Mouse (Mus musculus): ENCODE results near the gene Creb5.

The Creb5 gene

GRCm38 (mm10) chr6:53596402-53596801, 309.3 kb downstream of the Creb5 start:
- no peak for DNase-seq

- no peak for DNase-seq
Observed at GRCm38 (mm10) chr6:53603041-53603440, 316.0 kb downstream of the Creb5 start.

- peak; percentile 38 for DNase-seq
Observed at GRCm38 (mm10) chr6:53603695-53604094, 316.6 kb downstream of the Creb5 start.

DNA sequence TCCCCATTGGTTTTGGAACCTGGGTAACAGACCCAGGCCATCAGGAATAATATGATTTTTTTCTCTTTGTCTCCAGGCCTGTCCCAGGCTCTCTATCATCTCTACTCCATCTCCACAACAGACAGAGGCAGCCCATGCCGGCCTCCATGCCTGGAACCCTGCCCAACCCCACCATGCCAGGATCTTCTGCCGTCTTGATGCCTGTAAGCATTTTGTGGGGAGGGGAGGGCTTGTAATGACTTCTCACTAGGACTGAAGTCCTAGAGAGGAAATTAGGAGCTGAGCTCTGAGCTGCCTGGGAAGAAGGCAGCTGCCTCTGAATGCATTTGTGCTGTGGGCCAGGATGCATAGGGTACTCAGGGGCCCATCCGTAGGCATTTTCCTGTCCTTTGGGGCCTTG, 317.3 kb downstream of the Creb5 start:
- no peak for DNase-seq

DNA sequence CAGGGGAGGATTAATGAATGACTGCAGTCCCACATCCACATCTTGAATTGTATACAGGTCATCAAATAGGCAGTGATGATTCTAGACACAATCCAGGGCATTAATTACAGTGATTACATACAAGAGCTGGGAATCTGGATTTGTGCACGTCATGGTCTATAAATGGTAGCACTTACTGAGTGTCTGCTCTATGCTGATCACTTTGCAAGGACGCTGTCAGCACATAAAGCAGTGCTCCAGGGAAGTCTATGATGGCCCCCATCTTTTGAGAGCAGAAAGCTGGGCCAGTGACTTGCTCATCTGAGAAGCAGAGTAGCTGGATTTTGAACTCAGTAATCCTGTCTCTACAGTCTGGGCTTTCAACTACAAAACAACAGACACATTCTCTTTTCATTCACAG, 318.1 kb downstream of the Creb5 start:
- no peak for DNase-seq

- no peak for DNase-seq
Observed at GRCm38 (mm10) chr6:53611451-53611945, 324.4 kb downstream of the Creb5 start.

GRCm38 (mm10) chr6:53612681-53613080, 325.6 kb downstream of the Creb5 start:
- no peak for DNase-seq

- peak; percentile 9 for DNase-seq
Observed at GRCm38 (mm10) chr6:53615440-53616211, 328.6 kb downstream of the Creb5 start.

GRCm38 (mm10) chr6:53618164-53618563, 331.1 kb downstream of the Creb5 start:
- no peak for DNase-seq

GRCm38 (mm10) chr6:53619676-53620075, 332.6 kb downstream of the Creb5 start:
- DNase-seq: no peak

DNA sequence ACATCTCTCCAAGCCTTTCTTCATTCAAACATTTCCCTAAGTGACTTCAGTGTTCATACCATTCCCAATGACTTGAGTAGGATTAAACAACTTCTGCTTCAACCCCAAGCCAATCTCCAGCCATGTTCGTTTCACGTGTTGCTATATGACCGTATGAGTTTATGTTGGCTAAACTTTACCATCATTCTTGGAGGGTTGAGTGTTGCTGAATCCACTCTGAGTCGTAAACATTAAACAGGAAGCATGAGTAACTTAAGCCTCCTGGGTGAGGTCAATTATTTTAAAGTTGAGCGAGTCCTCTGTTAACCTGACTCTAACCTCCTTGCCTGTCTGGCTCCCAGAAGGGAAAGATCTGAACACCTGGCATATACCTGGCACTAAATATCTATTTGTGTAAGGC, 334.2 kb downstream of the Creb5 start:
- no peak for DNase-seq

DNA sequence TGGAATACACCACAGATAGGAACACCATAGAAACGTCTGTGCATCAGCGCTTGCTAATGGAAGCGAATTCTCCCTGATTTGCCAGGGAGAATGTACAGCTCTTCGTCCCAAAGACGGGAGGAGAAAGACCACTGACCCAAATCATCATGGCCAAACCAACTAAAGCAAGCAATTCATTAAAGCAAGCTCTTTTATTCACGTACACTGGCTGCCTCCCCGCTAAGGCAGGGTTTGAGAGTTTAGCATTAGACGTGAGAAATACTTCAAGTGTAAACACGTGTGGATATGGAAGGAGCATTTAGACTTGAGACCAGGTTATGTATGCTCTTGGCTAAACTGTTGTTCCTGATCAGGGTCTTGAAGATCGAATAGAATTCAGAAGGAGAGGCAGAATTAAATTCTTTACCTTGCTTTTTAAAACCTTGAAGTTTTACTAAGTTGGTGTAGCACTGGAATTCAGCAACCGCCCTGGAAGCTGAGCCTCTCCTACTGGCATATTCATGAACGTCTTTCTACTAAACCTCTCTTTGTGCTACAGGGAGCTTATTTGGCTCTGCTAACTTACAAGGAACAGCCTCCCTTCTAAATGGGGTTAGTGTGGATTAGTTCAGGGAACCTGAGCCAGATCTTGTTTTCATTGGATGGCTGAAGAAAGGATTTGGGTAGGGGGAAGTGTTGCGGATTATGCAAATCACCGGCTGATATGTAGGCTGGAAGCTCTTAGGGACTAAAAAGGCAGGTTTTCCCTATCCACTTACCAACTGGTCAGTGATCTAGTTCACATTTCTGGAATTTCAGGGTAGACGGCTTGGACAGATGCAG, 337.6 kb downstream of the Creb5 start:
- DNase-seq: no peak

DNA sequence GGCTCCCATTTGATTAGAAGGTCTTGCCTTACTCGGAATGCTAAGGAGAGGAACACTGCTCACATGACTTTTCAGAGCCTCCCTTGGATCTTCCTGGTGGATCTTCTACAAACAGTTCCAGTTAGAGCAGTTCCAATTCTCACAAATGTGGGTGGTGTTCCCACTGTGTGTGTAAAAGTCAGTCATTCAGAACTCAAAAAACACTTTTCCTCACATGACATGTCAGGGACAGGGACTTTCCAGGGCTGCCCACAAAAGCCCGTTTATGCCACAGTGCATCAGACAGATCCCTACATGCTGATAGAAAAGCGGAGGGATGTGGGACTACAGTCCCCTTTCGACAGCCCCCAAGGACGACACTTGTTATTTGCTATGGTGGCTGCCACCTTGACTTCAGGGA, 339.0 kb downstream of the Creb5 start:
- DNase-seq: no peak

DNA sequence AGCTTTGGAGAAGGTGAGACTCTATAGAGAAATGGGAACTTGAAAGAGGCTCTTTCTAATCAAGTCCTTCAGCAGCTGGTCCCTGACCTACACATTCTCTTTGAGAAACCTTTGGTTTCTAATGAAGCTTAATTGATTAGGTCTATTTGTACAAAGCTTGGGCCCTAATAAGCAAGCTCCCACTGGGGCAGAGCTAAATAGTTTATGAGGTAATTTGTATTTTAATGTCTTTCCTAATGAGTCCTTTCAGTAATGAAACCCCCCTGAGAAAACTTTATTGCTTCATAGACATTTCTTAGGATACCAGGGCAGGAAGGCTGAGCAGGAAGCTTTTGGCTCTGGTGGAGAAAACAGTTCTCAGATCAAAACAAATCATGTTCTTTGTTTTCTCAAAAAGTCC, 341.6 kb downstream of the Creb5 start:
- DNase-seq: no peak

DNA sequence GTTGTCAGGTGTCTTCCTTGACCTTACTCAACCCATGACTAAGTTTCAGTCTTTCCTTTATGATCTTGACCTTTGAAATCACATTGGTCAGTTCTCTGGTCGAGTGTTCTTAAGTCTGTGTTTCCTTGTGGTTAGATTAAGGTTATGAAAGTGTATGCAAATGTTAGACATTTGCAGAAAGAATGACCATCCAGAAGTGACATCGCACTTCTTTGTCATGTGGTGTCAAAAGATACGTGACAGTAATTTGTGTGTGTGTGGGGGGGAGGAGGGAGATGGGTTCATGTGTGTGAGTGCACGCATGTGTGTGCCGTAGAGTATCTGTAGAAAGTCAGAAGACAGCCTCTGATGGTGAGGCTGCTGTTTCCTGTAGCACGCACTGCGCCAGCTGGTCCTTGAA, 348.4 kb downstream of the Creb5 start:
- DNase-seq: no peak

- no peak for DNase-seq
Observed at GRCm38 (mm10) chr6:53637356-53638351, 350.6 kb downstream of the Creb5 start.

- DNase-seq: no peak
Observed at GRCm38 (mm10) chr6:53641633-53642605, 354.8 kb downstream of the Creb5 start.

DNA sequence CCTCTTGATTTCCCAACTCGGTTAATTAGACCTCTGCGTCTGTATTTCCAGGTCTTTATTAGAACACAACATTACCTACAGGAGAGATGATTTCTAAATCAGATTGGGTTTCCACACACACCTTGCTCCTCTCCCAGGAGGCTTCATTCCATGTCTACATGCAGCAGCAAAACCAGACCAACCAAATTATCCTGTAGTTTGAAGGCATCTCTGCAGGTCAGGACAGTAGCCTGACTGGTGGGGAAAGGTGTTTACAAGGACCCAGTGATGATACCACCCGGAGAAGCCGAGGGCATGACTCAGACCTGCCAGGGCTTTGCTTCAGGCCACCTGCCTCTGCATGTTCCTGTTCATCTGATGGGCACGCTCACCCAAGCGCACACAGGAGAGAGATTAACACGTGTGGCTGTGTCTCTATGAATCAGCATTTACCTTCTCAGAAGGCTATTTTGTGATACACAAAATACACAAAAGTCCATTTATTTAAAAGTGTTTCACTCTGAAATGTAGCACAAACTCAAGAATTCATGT, 355.8 kb downstream of the Creb5 start:
- no peak for DNase-seq

- no peak for DNase-seq
Observed at GRCm38 (mm10) chr6:53643481-53643880, 356.4 kb downstream of the Creb5 start.

DNA sequence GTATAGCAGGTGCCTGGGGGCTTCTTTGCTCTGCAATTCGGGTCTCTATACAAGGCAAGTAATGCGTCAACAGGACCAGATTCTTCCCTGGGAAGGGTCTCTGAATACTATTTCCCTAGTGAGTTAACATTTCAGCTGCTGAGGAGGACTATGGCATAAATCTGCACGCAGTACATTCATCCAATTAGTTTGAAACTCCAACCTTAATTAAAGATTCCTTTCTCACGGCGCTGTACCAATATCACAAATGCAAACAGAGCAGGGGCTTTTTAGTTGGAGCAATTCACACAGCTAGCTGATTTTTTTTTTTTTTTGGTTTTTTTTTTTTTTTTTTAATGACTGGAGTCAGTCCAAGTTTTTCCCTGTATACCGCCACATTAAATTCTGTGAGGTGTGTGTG, 357.0 kb downstream of the Creb5 start:
- no peak for DNase-seq

DNA sequence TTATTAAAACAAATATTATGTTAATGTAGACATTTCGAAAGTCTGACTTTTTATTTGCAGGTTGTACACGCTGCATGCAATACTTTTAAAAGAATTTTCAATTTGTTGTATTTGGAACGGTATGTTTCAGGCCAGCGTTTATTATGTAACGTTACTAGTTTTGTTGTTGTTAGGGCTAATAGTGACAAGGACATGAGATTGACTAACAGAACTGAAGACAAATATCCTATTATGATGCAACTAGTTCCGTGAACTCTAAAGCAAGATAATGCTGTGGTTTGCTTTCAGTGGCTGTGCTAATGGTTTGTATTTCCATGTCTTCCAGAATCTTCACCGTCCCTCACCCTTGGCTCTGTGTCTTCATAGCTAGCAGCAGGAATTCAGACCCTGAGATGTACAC, 357.9 kb downstream of the Creb5 start:
- DNase-seq: no peak

Data from lung, postnatal 10 days (tissue).